Mouse (Mus musculus): ENCODE data around the gene 4430402I18Rik. TPM values are rescaled to one million over a fixed set of nuclear protein-coding genes. Genes with fewer than 3 reads are reported as not detected.
"Not testable (repeated sequence)": the region's sequence is repeated elsewhere in the genome, so short reads cannot be mapped to it uniquely, and the experiment has no call there.

Gene 4430402I18Rik
- not detected in 2 replicates for polyA plus RNA-seq (2012; ENCODE audit: insufficient read depth, low replicate concordance)

GRCm38 (mm10) chr19:28967652-28968051 is at the start of gene 4430402I18Rik:
TSS of gene 4430402I18Rik (minus strand) at chr19:28967800.
- no peaks in the 10 kb centered on the region for H3K27me3 ChIP-seq (replicated peaks)
- H3K4me3 ChIP-seq (replicated peaks), result no peak within 1 kb of the TSS
- no peak for TF ChIP-seq FLI1 (IDR thresholded peaks at IDR 0.05; ENCODE audit: low read length)
- TF ChIP-seq GATA1 (IDR thresholded peaks at IDR 0.05; ENCODE audit: borderline replicate concordance, low read length), result no peak
- H3K4me1 ChIP-seq, result peaks cover 36% of the 10 kb centered on the region
- peaks cover 17% of the 10 kb centered on the region for H3K36me3 ChIP-seq (replicated peaks; ENCODE audit: low read length)
- no peaks in the 10 kb centered on the region for H3K9me3 ChIP-seq

GRCm38 (mm10) chr19:29016786-29017185 is 49.2 kb upstream of the 4430402I18Rik start:
- peaks cover 15% of the 10 kb centered on the region for H3K4me1 ChIP-seq
- H3K4me3 ChIP-seq (replicated peaks), result no peak overlapping the region
- H3K36me3 ChIP-seq (replicated peaks; ENCODE audit: low read length), result peaks cover 96% of the 10 kb centered on the region
- H3K9me3 ChIP-seq, result no peaks in the 10 kb centered on the region
- no peaks in the 10 kb centered on the region for H3K27me3 ChIP-seq (replicated peaks)
- TF ChIP-seq GATA1 (IDR thresholded peaks at IDR 0.05; ENCODE audit: borderline replicate concordance, low read length) (no peak), FLI1 (IDR thresholded peaks at IDR 0.05; ENCODE audit: low read length) (no peak)

- Histone ChIP-seq H3K4me3 (replicated peaks) (no peak overlapping the region), H3K9me3 (no peaks in the 10 kb centered on the region), H3K27me3 (replicated peaks) (no peaks in the 10 kb centered on the region), H3K4me1 (peaks cover 19% of the 10 kb centered on the region), H3K36me3 (replicated peaks; ENCODE audit: low read length) (peaks cover 96% of the 10 kb centered on the region)
- TF ChIP-seq GATA1 (IDR thresholded peaks at IDR 0.05; ENCODE audit: borderline replicate concordance, low read length), result no peak
- TF ChIP-seq FLI1 (IDR thresholded peaks at IDR 0.05; ENCODE audit: low read length), result no peak
Observed at GRCm38 (mm10) chr19:29016204-29016765, 48.7 kb upstream of the 4430402I18Rik start.

- no peak overlapping the region for H3K4me3 ChIP-seq (replicated peaks)
- H3K4me1 ChIP-seq, result peaks cover 26% of the 10 kb centered on the region
- no peaks in the 10 kb centered on the region for H3K27me3 ChIP-seq (replicated peaks)
- no peaks in the 10 kb centered on the region for H3K9me3 ChIP-seq
- H3K36me3 ChIP-seq (replicated peaks; ENCODE audit: low read length), result peaks cover 96% of the 10 kb centered on the region
- no peak for TF ChIP-seq FLI1 (IDR thresholded peaks at IDR 0.05; ENCODE audit: low read length)
- no peak for TF ChIP-seq GATA1 (IDR thresholded peaks at IDR 0.05; ENCODE audit: borderline replicate concordance, low read length)
Observed at GRCm38 (mm10) chr19:29015410-29016203, 48.0 kb upstream of the 4430402I18Rik start.

GRCm38 (mm10) chr19:29014466-29015055 is 47.0 kb upstream of the 4430402I18Rik start:
- TF ChIP-seq GATA1 (IDR thresholded peaks at IDR 0.05; ENCODE audit: borderline replicate concordance, low read length) (no peak), FLI1 (IDR thresholded peaks at IDR 0.05; ENCODE audit: low read length) (no peak)
- H3K9me3 ChIP-seq, result no peaks in the 10 kb centered on the region
- H3K4me1 ChIP-seq, result peaks cover 29% of the 10 kb centered on the region
- peaks cover 90% of the 10 kb centered on the region for H3K36me3 ChIP-seq (replicated peaks; ENCODE audit: low read length)
- no peak overlapping the region for H3K4me3 ChIP-seq (replicated peaks)
- no peaks in the 10 kb centered on the region for H3K27me3 ChIP-seq (replicated peaks)

- Histone ChIP-seq H3K9me3 (no peaks in the 10 kb centered on the region), H3K36me3 (replicated peaks; ENCODE audit: low read length) (peaks cover 90% of the 10 kb centered on the region), H3K27me3 (replicated peaks) (no peaks in the 10 kb centered on the region), H3K4me1 (peaks cover 26% of the 10 kb centered on the region), H3K4me3 (replicated peaks) (no peak overlapping the region)
- TF ChIP-seq FLI1 (IDR thresholded peaks at IDR 0.05; ENCODE audit: low read length), result no peak
- no peak for TF ChIP-seq GATA1 (IDR thresholded peaks at IDR 0.05; ENCODE audit: borderline replicate concordance, low read length)
Observed at GRCm38 (mm10) chr19:29011355-29011990, 43.9 kb upstream of the 4430402I18Rik start.

- Histone ChIP-seq H3K9me3 (no peaks in the 10 kb centered on the region), H3K36me3 (replicated peaks; ENCODE audit: low read length) (peaks cover 91% of the 10 kb centered on the region), H3K4me1 (peaks cover 36% of the 10 kb centered on the region), H3K27me3 (replicated peaks) (no peaks in the 10 kb centered on the region), H3K4me3 (replicated peaks) (no peak overlapping the region)
- TF ChIP-seq FLI1 (IDR thresholded peaks at IDR 0.05; ENCODE audit: low read length), result no peak
- no peak for TF ChIP-seq GATA1 (IDR thresholded peaks at IDR 0.05; ENCODE audit: borderline replicate concordance, low read length)
Observed at GRCm38 (mm10) chr19:29009046-29009445, 41.4 kb upstream of the 4430402I18Rik start.

GRCm38 (mm10) chr19:29008069-29008706 is 40.6 kb upstream of the 4430402I18Rik start:
- Histone ChIP-seq H3K9me3 (no peaks in the 10 kb centered on the region), H3K36me3 (replicated peaks; ENCODE audit: low read length) (peaks cover 82% of the 10 kb centered on the region)
- TF ChIP-seq GATA1 (IDR thresholded peaks at IDR 0.05; ENCODE audit: borderline replicate concordance, low read length) (no peak), FLI1 (IDR thresholded peaks at IDR 0.05; ENCODE audit: low read length) (no peak)

GRCm38 (mm10) chr19:29000321-29000720 is 32.7 kb upstream of the 4430402I18Rik start:
- H3K36me3 ChIP-seq (replicated peaks; ENCODE audit: low read length), result peaks cover 83% of the 10 kb centered on the region

More at GRCm38 (mm10) chr19:29008069-29008706, 40.6 kb upstream of the 4430402I18Rik start:
- H3K4me1 ChIP-seq, result peaks cover 36% of the 10 kb centered on the region
- H3K27me3 ChIP-seq (replicated peaks), result no peaks in the 10 kb centered on the region
- no peak overlapping the region for H3K4me3 ChIP-seq (replicated peaks)

More at GRCm38 (mm10) chr19:29000321-29000720, 32.7 kb upstream of the 4430402I18Rik start:
- not testable (repeated sequence) for H3K4me3 ChIP-seq (replicated peaks); H3K9me3 ChIP-seq; H3K27me3 ChIP-seq (replicated peaks)
- peaks cover 18% of the 10 kb centered on the region for H3K4me1 ChIP-seq
